Mouse (Mus musculus) c-Kit-positive CD71-positive TER-119-positive erythroid progenitor cells, embryonic 14.5 days (primary cell): ENCODE measurements around the gene 4933403O08Rik.

ENCODE experiments used
- DNase-seq: peaks from one replicate; pipeline ENCODE4 v3.0.0-alpha.2; 2013; ENCODE audit warnings: low spot score

Gene 4933403O08Rik

GRCm38 (mm10) chrX:112238749-112239148 lies at the start of gene 4933403O08Rik:
Gene 4933403O08Rik, plus strand, starts transcription at chrX:112239049.
- no peak for DNase-seq

- DNase-seq = no peak
Observed at GRCm38 (mm10) chrX:112242916-112243315, 4.1 kb downstream of the 4933403O08Rik start.

- DNase-seq = no peak
Observed at GRCm38 (mm10) chrX:112255513-112255912, 16.7 kb downstream of the 4933403O08Rik start.

- no peak for DNase-seq
Observed at GRCm38 (mm10) chrX:112273550-112273949, 34.7 kb downstream of the 4933403O08Rik start.
